Mouse (Mus musculus) CH12.LX (cell line): Measurements from ENCODE around the gene Drap1. TPM values are rescaled to one million over a fixed set of nuclear protein-coding genes. Genes with fewer than 3 reads are reported as not detected.

ENCODE experiments used
- DNase-seq: peaks from one replicate; pipeline ENCODE4 v3.0.0-alpha.2; 2013; ENCODE audit errors: extremely low read depth
- H3K27ac ChIP-seq: 2 replicates; pipeline ENCODE4 v1.5.1; 2012; ENCODE audit warnings: low read depth, mild to moderate bottlenecking, control low read depth, moderate library complexity; ENCODE audit not compliant: insufficient read depth
- H3K27me3 ChIP-seq: replicated peaks from 2 replicates; pipeline ENCODE3; 2012; ENCODE audit warnings: inconsistent platforms
- H3K36me3 ChIP-seq, 2 experiments: replicated peaks in 1 of 2; 2 replicates each; pipeline versions ENCODE3 to v1.6.1; 2012; ENCODE audit warnings: inconsistent platforms in 1 of 2, low read length in 1 of 2, mild to moderate bottlenecking in 1 of 2, mixed read lengths in 1 of 2, moderate library complexity in 1 of 2; ENCODE audit not compliant: control insufficient read depth in 1 of 2, insufficient read depth in 1 of 2
- H3K4me1 ChIP-seq, 2 experiments: 2 replicates each; pipeline ENCODE4 v1.6.1; 2012; ENCODE audit warnings: inconsistent platforms in 1 of 2, moderate library complexity in 1 of 2; ENCODE audit not compliant: insufficient read depth in 2 of 2, control insufficient read depth in 1 of 2
- H3K4me2 ChIP-seq: 2 replicates; pipeline ENCODE4 v1.6.1; 2012; ENCODE audit warnings: low read depth, mild to moderate bottlenecking, control low read depth; ENCODE audit not compliant: poor library complexity, insufficient read depth, severe bottlenecking
- H3K4me3 ChIP-seq, 3 experiments: fragments of 150-350 bp in 1 of 3; sonication (generic) in 1 of 3; replicated peaks in 1 of 3; 2 replicates each; pipeline versions ENCODE3 to v1.5.1; 2011 to 2012; ENCODE audit warnings: low read depth in 2 of 3, low read length in 2 of 3, mild to moderate bottlenecking in 2 of 3, moderate library complexity in 2 of 3, control low read depth in 1 of 3, improper control_type of control experiment in 1 of 3, inconsistent platforms in 1 of 3, mixed read lengths in 1 of 3; ENCODE audit not compliant: poor library complexity in 1 of 3
- H3K79me2 ChIP-seq: replicated peaks from 2 replicates; pipeline ENCODE4 v1.6.1; 2012; ENCODE audit warnings: mild to moderate bottlenecking, moderate library complexity; ENCODE audit not compliant: control insufficient read depth, poor library complexity, insufficient read depth, severe bottlenecking; ENCODE audit errors: extremely low read depth
- H3K9ac ChIP-seq: 2 replicates; pipeline ENCODE4 v1.6.1; 2012; ENCODE audit warnings: low read depth, mild to moderate bottlenecking, control low read depth, moderate library complexity; ENCODE audit not compliant: insufficient read depth
- H3K9me3 ChIP-seq: replicated peaks from 2 replicates; pipeline ENCODE3; 2012; ENCODE audit warnings: low read length, inconsistent platforms, mixed read lengths
- CTCF ChIP-seq, 2 experiments: IDR thresholded peaks in 1 of 2; conservative IDR thresholded peaks in 1 of 2; 2 replicates each; pipeline ENCODE4 v1.5.1; 2011 to 2012; ENCODE audit warnings: low read depth in 2 of 2, low read length in 2 of 2, improper control_type of control experiment in 1 of 2, inconsistent platforms in 1 of 2, mild to moderate bottlenecking in 1 of 2, moderate library complexity in 1 of 2
- E2F4 ChIP-seq: IDR thresholded peaks from 2 replicates; pipeline ENCODE4 v1.6.1; 2011; ENCODE audit warnings: low read depth, low read length, improper control_type of control experiment; ENCODE audit not compliant: insufficient replicate concordance
- ETS1 ChIP-seq: conservative IDR thresholded peaks from 2 replicates; pipeline ENCODE4 v1.6.1; 2012; ENCODE audit warnings: low read depth, mild to moderate bottlenecking, inconsistent platforms, low read length, improper control_type of control experiment, moderate library complexity
- JUN ChIP-seq: IDR thresholded peaks from 2 replicates; pipeline ENCODE4 v1.6.1; 2011; ENCODE audit warnings: low read depth, mild to moderate bottlenecking, low read length, improper control_type of control experiment, moderate library complexity; ENCODE audit not compliant: insufficient read depth
- MAX ChIP-seq: IDR thresholded peaks from 2 replicates; pipeline ENCODE4 v1.6.1; 2011; ENCODE audit warnings: low read length, improper control_type of control experiment
- MAZ ChIP-seq: IDR thresholded peaks from 2 replicates; pipeline ENCODE4 v1.6.1; 2012; ENCODE audit warnings: low read depth, mild to moderate bottlenecking, inconsistent platforms, low read length, improper control_type of control experiment, moderate library complexity
- MXI1 ChIP-seq: IDR thresholded peaks from 2 replicates; pipeline ENCODE4 v1.6.1; 2011; ENCODE audit warnings: mild to moderate bottlenecking, low read depth, low read length, improper control_type of control experiment
- PAX5 ChIP-seq: IDR thresholded peaks from 2 replicates; pipeline ENCODE4 v1.6.1; 2012; ENCODE audit warnings: low read length, inconsistent platforms, mixed read lengths
- RCOR1 ChIP-seq: conservative IDR thresholded peaks from 2 replicates; pipeline ENCODE4 v1.6.1; 2012; ENCODE audit warnings: low read depth, mild to moderate bottlenecking, inconsistent platforms, low read length, improper control_type of control experiment
- SIN3A ChIP-seq: IDR thresholded peaks from 2 replicates; pipeline ENCODE4 v1.6.1; 2012; ENCODE audit warnings: low read length, improper control_type of control experiment, inconsistent platforms
- TCF12 ChIP-seq: IDR thresholded peaks from 2 replicates; pipeline ENCODE4 v1.6.1; 2014; ENCODE audit warnings: low read depth, mild to moderate bottlenecking, inconsistent platforms, low read length, improper control_type of control experiment
- UBTF ChIP-seq: IDR thresholded peaks from 2 replicates; pipeline ENCODE4 v1.6.1; 2012; ENCODE audit warnings: low read depth, mild to moderate bottlenecking, inconsistent platforms, low read length, improper control_type of control experiment, moderate library complexity
- USF1 ChIP-seq: IDR thresholded peaks from 2 replicates; pipeline ENCODE4 v1.6.1; 2014; ENCODE audit warnings: low read depth, mild to moderate bottlenecking, inconsistent platforms, low read length, improper control_type of control experiment
- USF2 ChIP-seq: conservative IDR thresholded peaks from 2 replicates; pipeline ENCODE4 v1.6.1; 2011; ENCODE audit warnings: low read depth, low read length, improper control_type of control experiment
- dilution Hi-C: fragments of 300-500 bp; cut with MboI; formaldehyde crosslinking; loops from 2 replicates; pipeline ENCODE4 v1.14.3; 2020; ENCODE audit warnings: low sequenced_read_pairs; ENCODE audit not compliant: extremely low pct_unique_long_range_greater_than_20kb, extremely low pct_ligation_motif_present
- in situ Hi-C: fragments of 300-500 bp; cut with MboI; formaldehyde crosslinking; loops from 3 replicates; pipeline ENCODE4 v1.14.3; 2019; ENCODE audit warnings: low sequenced_read_pairs, low pct_ligation_motif_present, low pct_unique_long_range_greater_than_20kb, mixed read lengths
- polyA plus RNA-seq: library from polyadenylated mRNA; unstranded; fragments of >175 nt; gene quantifications from 2 replicates; pipeline ENCODE4 v1.2.1, GENCODE M21; 2012; ENCODE audit warnings: low read depth; ENCODE audit not compliant: insufficient read length
- total RNA-seq, 2 experiments: library from RNA; depleted of rRNA; stranded (reverse); fragments of 300-350 nt in 1 of 2; fragments of >200 nt in 1 of 2; gene quantifications; 2 replicates each; pipeline ENCODE4 v1.2.3; 2012 to 2014

Gene Drap1
- total and polyA plus RNA-seq, 3 experiments = 73.3 to 180 (median 143) TPM

GRCm38 (mm10) chr19:5424782-5425741, at the start of gene Drap1, which contains the start of gene AI837181 (continued):
- no peak for TF ChIP-seq RCOR1

- TF ChIP-seq SIN3A = no peak
- no peak within 1 kb of the TSS for H3K4me2 ChIP-seq
- H3K27me3 ChIP-seq = no peaks in the 10 kb centered on the region
- H3K4me3 ChIP-seq = no peak within 1 kb of the TSS
- peaks cover 0 to 5% of the 10 kb centered on the region in 2 experiments for H3K36me3 ChIP-seq
- no peak for DNase-seq
- no peak within 1 kb of the TSS for H3K9ac ChIP-seq
- H3K27ac ChIP-seq = no peak within 1 kb of the TSS
- H3K4me1 ChIP-seq = no peaks in the 10 kb centered on the region
- dilution Hi-C loops = no loop called here
- no peaks in the 10 kb centered on the region for H3K9me3 ChIP-seq
- no peaks in the 10 kb centered on the region for H3K79me2 ChIP-seq
- in situ Hi-C loops = no loop called here
Measured at GRCm38 (mm10) chr19:5473720-5474119, 48.9 kb upstream of the Drap1 start, which contains the start of gene Efemp2. Gene Efemp2 (plus strand): TSS chr19:5473954.

- Histone ChIP-seq H3K9ac (no peak overlapping the region), H3K4me3 (no peak overlapping the region), H3K27me3 (no peaks in the 10 kb centered on the region), H3K4me1 (peaks cover 0 to 6% of the 10 kb centered on the region in 2 experiments; a peak in 1 of 4 replicates), H3K36me3 (peaks cover under 1 to 13% of the 10 kb centered on the region in 2 experiments), H3K79me2 (no peaks in the 10 kb centered on the region), H3K27ac (no peak overlapping the region), H3K4me2 (no peak overlapping the region), H3K9me3 (no peaks in the 10 kb centered on the region)
- dilution Hi-C loops = no loop called here
- in situ Hi-C loops = no loop called here
- peak in 1 of 2 experiments; percentile 11; a peak in 1 of 4 replicates for TF ChIP-seq CTCF (conservative IDR thresholded peaks at IDR 0.05 in 1 of 2, IDR thresholded peaks at IDR 0.05 in 1 of 2; ENCODE audit: low read depth in 2 of 2, low read length in 2 of 2)
- no peak for TF ChIP-seq E2F4
- no peak for TF ChIP-seq JUN
- DNase-seq = no peak
Measured at GRCm38 (mm10) chr19:5472857-5473256, 48.1 kb upstream of the Drap1 start.

GRCm38 (mm10) chr19:5471846-5472245, 47.1 kb upstream of the Drap1 start:
- H3K79me2 ChIP-seq = no peaks in the 10 kb centered on the region
- H3K27ac ChIP-seq = no peak overlapping the region
- no peak overlapping the region for H3K4me2 ChIP-seq
- H3K4me1 ChIP-seq = peaks cover 0 to 6% of the 10 kb centered on the region in 2 experiments; a peak in 1 of 4 replicates
- dilution Hi-C loops = no loop called here
- no peak for DNase-seq
- TF ChIP-seq MAZ (no peak), MXI1 (no peak), PAX5 (no peak), TCF12 (no peak), E2F4 (no peak), MAX (no peak), USF2 (no peak), SIN3A (no peak), CTCF (conservative IDR thresholded peaks at IDR 0.05 in 1 of 2, IDR thresholded peaks at IDR 0.05 in 1 of 2; ENCODE audit: low read depth in 2 of 2, low read length in 2 of 2) (no peak), UBTF (no peak), ETS1 (no peak), USF1 (no peak)
- H3K4me3 ChIP-seq = no peak overlapping the region
- H3K27me3 ChIP-seq = no peaks in the 10 kb centered on the region
- in situ Hi-C loops = no loop called here
- no peaks in the 10 kb centered on the region for H3K9me3 ChIP-seq
- H3K9ac ChIP-seq = no peak overlapping the region
- H3K36me3 ChIP-seq = peaks cover 11 to 23% of the 10 kb centered on the region in 2 experiments
